Comparison of ENCODE assay signal across 16 mouse cellular contexts in genomic region chr13:99062936-99063335, GRCm38 (mm10).
DNase-seq lines count a peak whose midpoint lies in the region; ATAC-seq and TF ChIP-seq lines count a peak whose summit lies in the region.
"Had no signal": no experiment of that assay in that cellular context is flagged by ENCODE, and none has a peak within 500 bp of the region (broad histone marks: within the 10 kb centered on the region; RNA-seq: fewer than 3 reads in every experiment).

No protein-coding gene starts in this region.

- H3K4me3 ChIP-seq in lung, adult 2 months (replicated peaks; ENCODE audit: extremely low read depth, low read depth, low read length) = no peak overlapping the region
- H3K4me3 ChIP-seq in myocyte = no peak overlapping the region
- H3K4me3 ChIP-seq in liver, postnatal 0 days (ENCODE audit: low read depth, low read length) = no peak overlapping the region

- H3K4me2 ChIP-seq in myocyte (ENCODE audit: low read depth) = peak overlapping the region; percentile 66
- no peak overlapping the region for H3K4me2 ChIP-seq in liver, postnatal 0 days (ENCODE audit: low read depth, low read length)
- H3K4me2 ChIP-seq: lung, embryonic 14.5 days had no signal

- no peaks in the 10 kb centered on the region for H3K79me2 ChIP-seq in myocyte (ENCODE audit: control insufficient read depth, insufficient read depth)

- no peak overlapping the region for H3ac ChIP-seq in myocyte (ENCODE audit: control insufficient read depth, insufficient read length)

- peak; percentile 40 to 69 for DNase-seq in frontal cortex, adult 2 months (ENCODE audit: extremely low spot score in 1 of 2, low spot score in 1 of 2)
- DNase-seq in frontal cortex, postnatal 36 days (ENCODE audit: low spot score in 2 of 2) = no peak
- DNase-seq in lung, postnatal 10 days = peak; percentile 10
- DNase-seq in lung, adult 2 months = no peak
- peak; percentile 54 for DNase-seq in adipocyte (ENCODE audit: low spot score)
- DNase-seq in liver, postnatal 0 days = no peak
- no peak for DNase-seq in spleen, adult 12 weeks (ENCODE audit: low spot score)
- DNase-seq: adrenal gland, postnatal 10 days; cerebellum, adult 11-12 months; heart, adult 18-20 months; heart, postnatal 10 days; lung, embryonic 14.5 days; thymus, adult 18-20 months had no signal

- TF ChIP-seq POLR2A in lung, adult 2 months (IDR thresholded peaks at IDR 0.05; ENCODE audit: borderline replicate concordance, extremely low read depth, low read depth, low read length) = no peak
- no peak for TF ChIP-seq POLR2A in myocyte (IDR thresholded peaks at IDR 0.05; ENCODE audit: insufficient read length, low read depth)

- H3K4me1 ChIP-seq in lung, adult 2 months (ENCODE audit: control insufficient read depth, insufficient read depth, low read length) = no peaks in the 10 kb centered on the region; the same call in 1 of the 2 replicates
- 0 out of 2 replicates have a peak, but pooled peaks cover 2% of the 10 kb centered on the region for H3K4me1 ChIP-seq in liver, postnatal 0 days (ENCODE audit: insufficient read depth)

- TF ChIP-seq EP300 in liver, postnatal 0 days (IDR thresholded peaks at IDR 0.05; ENCODE audit: low read depth) = no peak

- no peaks in the 10 kb centered on the region for H3K27me3 ChIP-seq in myocyte (ENCODE audit: control insufficient read depth, insufficient read depth, insufficient read length)
- H3K27me3 ChIP-seq in liver, postnatal 0 days (ENCODE audit: insufficient read depth, low read length) = no peaks in the 10 kb centered on the region

- no peaks in the 10 kb centered on the region for H3K36me3 ChIP-seq in myocyte (ENCODE audit: control insufficient read depth, insufficient read depth)
- no peaks in the 10 kb centered on the region for H3K36me3 ChIP-seq in liver, postnatal 0 days (replicated peaks; ENCODE audit: insufficient read depth, low read length)

- no peak for TF ChIP-seq CTCF in lung, adult 2 months (IDR thresholded peaks at IDR 0.05; ENCODE audit: insufficient read depth, low read length)
- no peak for TF ChIP-seq CTCF in liver, postnatal 0 days (IDR thresholded peaks at IDR 0.05; ENCODE audit: low read depth)

- no peak for ATAC-seq in liver, postnatal 0 days
- ATAC-seq: CD4-positive, CD25-positive, alpha-beta regulatory T cell, adult 4 months; hindbrain, embryonic 16.5 days had no signal

- no peaks in the 10 kb centered on the region for H3K9me3 ChIP-seq in liver, postnatal 0 days (ENCODE audit: low read length)

- H3K27ac ChIP-seq in liver, postnatal 0 days (ENCODE audit: low read depth) = no peak overlapping the region

- no peak overlapping the region for H3K9ac ChIP-seq in liver, postnatal 0 days (replicated peaks)
- H3K9ac ChIP-seq: lung, embryonic 14.5 days had no signal

- WGBS in lung, adult 2 months = 70% methylated on average over 3 of the region's 3 CpGs
- WGBS in liver, postnatal 0 days (ENCODE audit: insufficient replicate concordance) = 79% methylated on average over 3 of the region's 3 CpGs

TF ChIP-seq in myocyte, 11 proteins besides CTCF, POLR2A, EP300 and RAD21:
- TF ChIP-seq CEBPB (IDR thresholded peaks at IDR 0.05; ENCODE audit: insufficient read depth, poor library complexity, severe bottlenecking) (0 out of 2 replicates have a peak, but pooled peaks have one; percentile 48), MAX (IDR thresholded peaks at IDR 0.05; ENCODE audit: low read depth) (no peak), MYOG (IDR thresholded peaks at IDR 0.05; ENCODE audit: control insufficient read depth in 1 of 3, insufficient read depth in 1 of 3, insufficient read length in 2 of 3, low read depth in 2 of 3) (no peak)

Comparison
In these comparisons a context has a peak if more than half of its experiments do, and no peak if none do; other contexts are left out.
1. DNase-seq: peak in frontal cortex, adult 2 months (2 of 2), lung, postnatal 10 days (single experiment) and adipocyte (single experiment); none in frontal cortex, postnatal 36 days (0 of 2), lung, adult 2 months (single experiment), liver, postnatal 0 days (single experiment) and spleen, adult 12 weeks (single experiment).